Mouse (Mus musculus) heart, postnatal 10 days (tissue): ENCODE data around the gene Fbxl20. TPM values are rescaled to one million over a fixed set of nuclear protein-coding genes. Genes with fewer than 3 reads are reported as not detected.

Experiments
- DNase-seq, 2 experiments: peaks; one replicate each; pipeline ENCODE4 v3.0.0; 2021
- intact Hi-C: fragments of 180-260 bp; cut with DNase I; formaldehyde crosslinking; loops from one replicate; pipeline ENCODE4 v1.15.1; 2025
- total RNA-seq, 2 experiments: library from RNA; stranded (reverse); gene quantifications; 2 replicates each; pipeline ENCODE4 v1.2.3; 2021

Fbxl20 gene
- total RNA-seq, 2 experiments from 2014 or later, result 21.0 to 27.6 TPM

DNA sequence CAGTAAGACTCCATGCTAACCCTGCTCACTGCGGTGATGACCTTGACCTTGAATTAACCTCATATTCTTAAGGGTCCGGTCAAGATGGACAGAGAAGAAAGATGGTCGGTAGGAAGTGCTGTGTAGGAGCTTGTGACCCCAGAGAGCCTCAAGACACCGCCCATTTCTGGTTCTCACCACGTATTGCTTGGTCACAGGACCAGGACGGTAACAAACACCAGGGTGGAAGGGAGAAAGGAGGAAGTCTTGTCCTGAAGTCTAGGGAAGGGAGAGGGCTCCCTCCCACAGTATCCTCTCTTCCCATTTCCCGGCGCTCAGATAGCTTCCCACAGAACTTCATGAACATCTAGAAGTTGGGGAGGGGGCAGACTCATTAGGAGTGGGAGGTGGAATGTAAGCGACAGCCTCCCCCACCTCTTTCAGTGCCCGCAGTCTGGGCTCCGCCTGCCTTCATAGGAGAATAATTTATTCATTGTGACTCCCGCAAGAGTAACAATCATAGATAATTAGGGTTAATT, 98.5 kb downstream of the Fbxl20 start:
- DNase-seq, result no peak

DNA sequence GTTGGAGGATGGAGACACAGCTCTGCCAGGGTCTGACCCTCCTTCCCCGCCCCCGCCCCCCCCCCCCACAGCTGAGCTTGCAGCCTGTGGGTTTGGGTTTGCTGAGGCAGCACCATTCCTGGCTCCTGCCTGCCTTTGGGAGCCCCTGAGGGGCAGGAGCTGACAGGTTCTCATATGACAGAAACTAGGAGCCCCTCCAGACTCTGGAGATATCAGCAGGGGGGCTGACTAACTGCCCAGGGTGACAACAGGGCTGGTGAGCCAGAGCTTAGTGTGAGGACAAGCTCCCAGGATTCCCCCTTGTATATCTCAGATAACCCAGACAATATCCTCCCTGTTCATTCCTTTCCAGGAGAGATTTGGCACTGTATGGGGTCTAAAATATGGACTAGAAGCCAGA, 99.3 kb downstream of the Fbxl20 start:
- DNase-seq, result no peak
- intact Hi-C loops, result no loop called here

More for the DNA sequence above, 98.5 kb downstream of the Fbxl20 start:
- intact Hi-C loops, result no loop called here

DNA sequence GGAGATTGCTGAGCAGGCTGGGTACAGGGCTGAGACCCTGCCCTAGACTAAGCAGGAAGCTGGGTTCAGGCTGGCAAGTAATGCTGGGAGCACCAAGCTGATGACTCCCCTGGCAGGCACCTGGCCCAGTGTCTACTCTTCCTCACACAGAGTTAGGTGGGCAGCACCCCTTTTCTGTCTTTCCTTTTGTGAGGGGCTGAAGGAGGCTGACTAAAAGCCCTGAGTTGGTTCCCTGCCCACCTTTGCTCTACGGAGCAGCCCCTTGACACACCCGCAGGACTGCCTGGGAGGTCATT, 99.7 kb downstream of the Fbxl20 start:
- intact Hi-C loops, result no loop called here
- no peak for DNase-seq

DNA sequence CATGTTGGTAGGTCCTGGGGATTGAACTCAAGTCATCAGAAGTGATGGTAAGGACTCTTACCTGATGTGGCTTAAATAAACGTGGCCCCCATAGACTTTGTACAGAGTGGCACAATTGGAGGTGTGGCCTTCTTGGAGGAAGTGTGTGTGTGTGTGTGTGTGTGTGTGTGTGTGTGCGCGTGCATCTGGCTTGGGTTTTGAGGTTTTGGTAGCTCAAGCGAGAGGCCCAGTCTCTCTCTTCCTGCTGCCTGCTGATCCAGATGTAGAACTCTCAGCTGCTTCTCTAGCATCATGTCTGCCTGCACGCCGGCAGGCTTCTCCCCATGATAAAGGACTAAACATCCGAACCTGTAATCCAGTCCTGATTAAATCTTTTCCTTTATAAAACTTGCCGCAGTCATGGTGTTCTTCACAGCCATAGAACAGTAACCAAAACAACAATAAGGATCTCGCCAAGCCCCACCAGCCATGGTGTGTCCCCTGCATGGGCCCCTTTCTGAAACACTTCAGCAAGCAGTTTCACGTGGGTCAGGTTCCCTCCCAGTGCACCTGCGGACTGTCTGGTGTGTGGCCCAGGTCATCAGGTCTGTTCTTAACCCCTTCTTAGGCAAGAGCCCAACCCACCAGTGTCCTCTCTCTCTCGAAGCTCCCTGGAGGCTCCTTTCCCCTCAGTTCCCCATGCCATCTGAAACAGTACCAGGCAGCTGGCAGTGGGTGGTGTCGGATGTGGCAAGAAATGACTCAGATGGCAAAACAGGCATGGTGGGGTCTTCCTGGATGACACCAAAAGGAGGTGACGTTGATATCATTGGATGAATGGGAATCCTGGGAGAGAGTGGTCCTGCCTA, 100.3 kb downstream of the Fbxl20 start:
- intact Hi-C loops, result no loop called here
- DNase-seq, result no peak

DNA sequence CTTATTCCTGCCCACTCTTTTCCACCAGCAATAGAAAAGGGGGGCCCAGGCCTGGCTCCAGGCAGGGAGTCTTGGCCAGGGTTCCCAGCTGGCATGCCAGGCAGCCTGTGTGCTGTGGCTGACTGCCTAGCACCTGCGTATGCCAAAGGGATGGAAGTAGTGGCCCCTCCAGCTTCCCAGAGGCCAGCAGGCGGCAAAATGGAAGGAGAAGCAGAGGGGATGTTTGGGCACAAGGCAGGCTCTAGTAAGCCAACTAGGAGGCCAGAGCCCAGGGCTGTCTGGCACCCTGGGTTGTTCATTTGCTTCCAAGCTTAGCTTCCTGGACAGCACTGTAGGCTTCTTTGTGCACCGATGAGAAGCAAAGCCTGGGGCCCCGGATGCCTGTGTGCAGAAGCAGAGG, 102.5 kb downstream of the Fbxl20 start:
- intact Hi-C loops, result no loop called here
- DNase-seq, result peak; percentile 54 to 72

DNA sequence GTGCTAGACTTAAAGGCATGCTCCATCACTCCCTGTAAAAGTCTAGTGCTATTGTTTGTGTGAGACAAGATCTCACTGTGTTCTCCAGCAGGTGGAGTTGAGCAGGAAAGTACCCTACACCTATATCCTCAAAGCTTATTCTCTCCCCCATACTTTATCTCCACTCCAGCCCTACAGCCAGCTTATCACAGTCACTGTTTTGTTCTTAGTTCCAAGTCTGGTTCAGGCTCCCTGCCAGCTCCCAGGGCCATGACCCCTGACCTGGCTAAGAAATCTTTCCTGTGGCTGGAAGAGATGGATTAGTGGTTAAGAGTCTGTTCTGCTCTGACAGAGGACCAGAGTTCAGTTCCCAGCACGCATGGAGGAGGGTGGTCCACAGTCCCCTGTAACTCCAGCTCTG, 103.7 kb downstream of the Fbxl20 start:
- DNase-seq, result no peak
- intact Hi-C loops, result no loop called here

DNA sequence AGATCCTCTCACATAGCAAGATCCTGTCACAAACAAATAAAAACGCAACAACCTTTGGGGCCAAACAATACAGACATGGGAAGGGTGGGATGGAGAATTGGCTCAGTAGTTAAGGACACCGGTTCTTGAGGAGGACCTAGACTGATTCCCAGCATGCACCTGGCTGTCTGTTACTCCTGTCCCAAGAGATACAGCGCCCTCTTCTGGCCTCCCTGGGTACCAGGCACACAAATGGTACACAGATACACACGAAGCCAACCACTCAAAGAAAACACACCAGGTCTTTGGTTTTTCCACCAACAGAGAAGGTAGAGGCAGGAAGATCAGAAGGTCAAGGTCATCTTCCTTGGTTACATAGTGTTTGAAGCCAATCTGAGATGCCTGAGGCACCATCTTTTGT, 104.6 kb downstream of the Fbxl20 start:
- intact Hi-C loops, result no loop called here
- no peak for DNase-seq

DNA sequence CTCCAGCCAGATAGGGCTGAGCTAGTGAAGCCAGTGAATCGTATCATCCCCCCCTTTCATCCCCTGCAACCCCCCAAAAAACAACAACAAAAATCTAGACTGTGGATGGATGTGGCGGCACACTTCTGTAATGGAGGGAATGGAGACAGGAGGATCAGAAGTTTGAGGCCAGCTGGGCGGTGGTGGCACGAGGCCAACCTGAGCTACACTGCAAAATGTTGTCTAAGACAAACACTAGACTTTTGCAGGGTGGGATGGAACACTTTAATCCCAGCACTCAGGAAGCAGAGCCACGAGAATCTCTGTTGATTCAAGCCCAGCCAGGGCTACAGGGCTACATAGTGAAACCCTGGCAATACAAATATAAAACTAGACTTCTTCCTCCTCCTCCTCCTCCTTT, 106.1 kb downstream of the Fbxl20 start:
- intact Hi-C loops, result no loop called here
- DNase-seq, result no peak

DNA sequence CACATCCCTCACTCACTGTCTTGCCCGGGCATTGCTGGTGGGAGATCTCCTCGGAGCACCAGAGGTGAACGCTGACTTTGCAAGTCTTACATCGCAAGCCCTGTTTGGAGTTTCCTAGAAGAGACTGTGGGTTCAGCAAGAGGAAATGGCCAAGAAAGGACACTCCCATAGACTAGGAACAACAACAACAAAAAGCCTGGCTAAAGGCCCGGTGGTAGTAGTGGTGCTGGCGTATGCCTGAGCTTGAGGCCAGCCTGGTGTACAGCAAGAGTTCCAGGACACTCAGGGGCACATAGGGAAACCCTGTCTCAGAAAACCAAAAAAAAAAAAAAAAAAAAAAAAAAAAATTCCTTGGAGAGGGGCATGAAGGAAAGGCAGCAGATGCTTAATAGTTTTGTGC, 107.5 kb downstream of the Fbxl20 start:
- DNase-seq, result no peak
- intact Hi-C loops, result no loop called here

DNA sequence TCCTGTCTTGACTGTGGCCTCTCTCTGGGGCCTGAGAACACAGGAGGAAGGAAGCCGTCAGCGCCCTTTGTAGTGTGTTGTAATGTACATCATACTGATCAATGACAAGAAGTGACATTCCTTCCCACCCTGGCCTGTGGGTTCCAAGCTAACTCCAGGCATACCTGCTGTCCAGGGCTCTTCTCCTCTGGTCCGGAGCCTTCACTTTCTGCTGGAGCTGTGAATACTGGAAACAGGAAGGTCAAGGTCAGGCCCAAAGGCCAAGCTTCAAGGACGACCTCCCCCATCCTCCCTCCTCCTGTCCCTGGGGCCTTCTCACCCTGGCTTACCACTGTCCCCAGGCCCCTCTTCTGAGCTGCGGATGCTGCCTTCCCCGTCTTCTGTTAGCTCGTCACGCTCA, 109.2 kb downstream of the Fbxl20 start:
- DNase-seq, result no peak
- intact Hi-C loops, result no loop called here

DNA sequence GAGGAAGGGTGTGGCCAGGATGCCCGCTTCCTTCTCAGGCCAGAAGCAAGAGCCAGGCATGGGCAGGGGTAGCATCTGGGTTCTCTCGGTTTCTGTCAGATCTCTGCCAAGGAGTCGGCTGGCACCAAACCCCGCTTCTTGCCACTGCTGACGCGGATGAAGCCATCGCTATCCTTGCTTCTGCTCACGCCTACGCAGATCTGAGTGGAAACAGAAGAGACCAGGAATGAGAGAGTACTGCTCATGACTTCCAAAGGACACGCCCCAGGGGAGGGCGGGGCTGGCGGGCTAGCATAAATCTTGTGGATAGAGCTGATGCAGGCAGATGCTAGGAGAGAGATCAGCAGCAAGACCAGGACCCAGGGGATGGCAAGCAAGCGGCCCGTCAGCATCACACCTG, 112.3 kb downstream of the Fbxl20 start:
- no peak for DNase-seq
- intact Hi-C loops, result no loop called here

DNA sequence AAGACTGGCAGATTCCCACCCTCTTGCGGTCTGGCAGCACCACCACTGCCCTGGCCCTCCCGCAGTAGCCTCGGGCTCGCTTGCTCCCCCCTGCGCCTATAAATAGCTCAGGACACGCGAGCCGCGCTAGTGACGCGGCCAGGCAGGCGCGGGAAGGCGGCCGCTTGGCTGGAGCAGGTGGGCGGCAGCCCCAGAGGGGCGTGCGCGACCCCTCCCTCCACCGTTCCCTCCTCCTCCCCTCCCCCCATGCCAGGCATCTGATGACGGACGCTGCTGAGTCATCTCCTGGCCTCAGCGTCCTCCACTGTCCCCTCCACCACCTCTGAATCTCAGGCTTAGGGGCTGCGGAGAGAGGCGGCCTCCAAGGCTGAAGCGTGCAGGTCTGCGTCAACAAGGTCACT, 114.2 kb downstream of the Fbxl20 start:
- intact Hi-C loops, result no loop called here
- DNase-seq, result peak; percentile 57 to 66

DNA sequence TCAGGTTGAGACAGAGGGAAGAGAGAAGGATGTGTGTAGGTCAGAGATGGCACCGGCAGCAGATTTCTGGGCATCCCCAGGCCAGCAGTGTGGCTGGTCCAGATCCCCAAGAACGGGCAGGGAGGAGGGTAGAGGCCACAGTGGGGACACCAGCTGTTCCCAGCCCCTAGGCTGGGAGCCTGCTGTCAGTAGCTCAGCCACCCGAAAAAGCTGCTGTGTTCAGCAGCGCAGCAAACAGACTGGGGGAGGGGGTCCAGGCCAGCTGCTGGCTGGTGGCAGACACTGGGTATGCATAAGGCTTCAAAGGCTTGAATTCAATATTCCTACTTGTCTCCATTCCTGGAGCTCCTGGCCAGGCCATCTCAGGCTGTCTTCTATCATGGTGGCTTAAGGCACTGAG, 115.4 kb downstream of the Fbxl20 start:
- intact Hi-C loops, result no loop called here
- no peak for DNase-seq

DNA sequence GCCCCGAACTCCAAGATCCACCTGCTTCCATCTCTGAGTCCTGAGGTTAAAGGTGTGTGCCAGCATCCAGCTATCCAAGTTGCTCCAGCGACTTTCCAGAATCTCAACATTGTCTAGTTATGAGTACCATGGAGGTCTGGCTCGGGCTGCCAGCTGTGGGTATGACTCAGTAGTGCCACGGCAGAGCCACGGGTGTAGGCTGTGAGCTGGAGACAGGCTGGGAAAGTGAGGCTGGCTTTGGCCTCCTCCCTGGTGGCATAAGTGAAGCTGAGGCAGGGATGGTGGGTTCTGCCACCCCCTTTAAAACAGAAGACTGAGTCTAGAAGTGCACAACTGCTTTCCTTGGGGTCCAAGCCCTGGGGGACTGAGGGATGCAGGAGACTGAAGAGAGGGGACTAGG, 116.1 kb downstream of the Fbxl20 start:
- intact Hi-C loops, result no loop called here

More for the DNA sequence above, 116.1 kb downstream of the Fbxl20 start:
- DNase-seq, result no peak

Other genes with a start within 250 kb of the Fbxl20 start
- 1 to 10 TPM; 4.8 to 6.9 TPM for gene Plxdc1, start 164.0 kb downstream of the Fbxl20 start, total RNA-seq
- 1 to 10 TPM; 1.6 to 1.7 TPM for gene Arl5c, start 154.2 kb downstream of the Fbxl20 start, total RNA-seq
- gene Cacnb1, start 127.4 kb downstream of the Fbxl20 start, total RNA-seq, result 1 to 10 TPM; 7.4 to 8.0 TPM
- gene Rpl19, start 123.7 kb downstream of the Fbxl20 start, total RNA-seq, result 100 to 1,000 TPM; 713 to 718 TPM
- under 1 TPM; 0.31 to 0.42 TPM for gene Stac2, start 96.9 kb downstream of the Fbxl20 start, total RNA-seq
- 10 to 100 TPM; 45.9 to 46.5 TPM for gene Med1, start 42.9 kb upstream of the Fbxl20 start, total RNA-seq
- 10 to 100 TPM; 31.6 to 32.7 TPM for gene Cdk12, start 52.7 kb upstream of the Fbxl20 start, total RNA-seq
- not detected for gene Neurod2, start 179.2 kb upstream of the Fbxl20 start, total RNA-seq
- 1 to 10 TPM; 2.7 to 4.0 TPM for gene Ppp1r1b, start 198.0 kb upstream of the Fbxl20 start, total RNA-seq
- 10 to 100 TPM; 23.9 to 24.5 TPM for gene Stard3, start 208.0 kb upstream of the Fbxl20 start, total RNA-seq
- 100 to 1,000 TPM; 469 to 500 TPM for gene Tcap, start 233.4 kb upstream of the Fbxl20 start, total RNA-seq
- gene Pnmt, start 236.0 kb upstream of the Fbxl20 start, total RNA-seq, result under 1 TPM in 1 of 2 experiments, not detected in 1; 0.31 TPM